Mouse (Mus musculus): ENCODE measurements around the gene Hmcn1.

DNA sequence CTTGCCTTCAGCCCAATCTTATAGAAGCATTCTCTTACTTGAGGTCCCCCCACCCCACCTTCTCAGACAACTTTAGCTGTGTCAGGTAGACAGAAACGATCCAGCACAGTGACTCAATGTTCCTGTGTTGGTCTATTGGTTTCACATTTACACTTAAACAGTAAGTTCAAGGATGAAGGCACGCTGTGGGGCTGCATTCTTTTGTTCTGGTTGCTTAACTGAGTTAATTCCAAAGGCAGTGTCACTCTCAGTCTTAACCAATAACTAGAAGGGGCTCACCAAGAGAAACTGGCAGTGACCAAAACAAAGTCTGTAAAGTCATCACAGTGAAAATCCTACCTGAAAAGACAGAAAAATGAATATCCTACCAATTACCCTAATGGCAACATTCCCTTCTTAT, 44.3 kb downstream of the Hmcn1 start:
- TF ChIP-seq CTCF (IDR thresholded peaks at IDR 0.05; ENCODE audit: low read depth, low read length) (no peak), POLR2A (IDR thresholded peaks at IDR 0.05; ENCODE audit: extremely low read depth, insufficient read depth, low read length) (no peak)
